Mouse (Mus musculus): ENCODE data around the gene Pou3f3. TPM values are rescaled to one million over a fixed set of nuclear protein-coding genes. Genes with fewer than 3 reads are reported as not detected.
A peak's percentile ranks its signal among the peaks of the same experiment; 100 is the strongest.

Pou3f3 gene
- polyA plus RNA-seq, 1 experiment from 2014 or later: 7.6 TPM

DNA sequence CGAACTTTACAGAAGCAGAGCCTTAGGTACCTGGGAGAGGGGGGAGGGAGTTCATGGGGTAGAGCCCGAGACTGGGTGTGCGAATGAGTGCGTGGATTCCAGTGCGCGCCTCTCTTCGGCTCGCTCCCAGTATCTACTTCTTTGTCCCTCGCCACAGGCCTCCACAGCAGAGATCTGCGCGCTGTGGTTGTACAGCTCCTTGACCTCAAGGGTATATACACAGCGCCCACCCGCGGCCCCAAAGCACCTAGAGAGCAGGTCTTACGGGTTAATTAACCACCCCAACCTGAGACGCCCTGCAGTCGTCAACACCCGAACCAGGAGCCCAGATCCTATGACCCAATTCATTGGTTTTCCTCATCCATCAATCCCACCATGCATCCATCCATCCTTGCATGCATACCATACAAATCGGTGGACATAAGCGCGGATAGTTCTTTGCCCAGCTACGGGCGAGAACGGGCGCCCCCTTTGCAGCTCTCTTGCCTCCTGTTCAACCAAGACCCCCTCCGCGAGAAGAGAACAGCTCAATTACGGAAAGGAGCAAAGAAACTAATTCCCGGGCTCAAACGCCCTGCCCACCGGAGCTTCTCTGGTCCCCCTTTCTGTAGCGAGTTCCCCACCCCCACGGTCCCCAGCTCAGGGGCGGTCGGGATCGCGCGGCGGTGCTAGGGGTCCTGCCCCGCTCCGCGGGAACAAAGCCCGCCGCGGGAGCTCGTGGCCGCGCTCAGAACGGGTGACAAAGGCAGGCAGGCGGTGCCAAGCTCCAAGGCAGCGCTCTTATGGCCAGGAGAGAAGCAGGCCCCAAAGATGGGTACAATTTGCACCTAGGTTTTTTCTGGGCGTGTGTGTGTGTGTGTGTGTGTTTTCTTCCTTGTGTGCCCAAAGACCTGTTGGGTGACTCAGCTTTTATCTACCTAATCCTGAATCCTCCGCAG lies 9.1 kb upstream of the Pou3f3 start:
- Histone ChIP-seq H3K27me3 (ENCODE audit: insufficient read depth, low read length) (peaks cover 77% of the 10 kb centered on the region), H3K4me2 (replicated peaks; ENCODE audit: low read depth, low read length) (peak overlapping the region; percentile 55), H3K4me1 (ENCODE audit: insufficient read depth, low read length) (peaks cover 27% of the 10 kb centered on the region), H3K27ac (ENCODE audit: low read length) (peak overlapping the region; percentile 86), H3K4me3 (ENCODE audit: low read length) (peak overlapping the region; percentile 47), H3K36me3 (ENCODE audit: insufficient read depth, low read length) (no peaks in the 10 kb centered on the region), H3K9ac (replicated peaks; ENCODE audit: low read length) (peak overlapping the region; percentile 69), H3K9me3 (ENCODE audit: low read length) (no peaks in the 10 kb centered on the region)
- WGBS: 1% methylated on average over 53 of the region's 53 CpGs
- ATAC-seq (ENCODE audit: low FRiP score, low TSS enrichment): peak; percentile 46

DNA sequence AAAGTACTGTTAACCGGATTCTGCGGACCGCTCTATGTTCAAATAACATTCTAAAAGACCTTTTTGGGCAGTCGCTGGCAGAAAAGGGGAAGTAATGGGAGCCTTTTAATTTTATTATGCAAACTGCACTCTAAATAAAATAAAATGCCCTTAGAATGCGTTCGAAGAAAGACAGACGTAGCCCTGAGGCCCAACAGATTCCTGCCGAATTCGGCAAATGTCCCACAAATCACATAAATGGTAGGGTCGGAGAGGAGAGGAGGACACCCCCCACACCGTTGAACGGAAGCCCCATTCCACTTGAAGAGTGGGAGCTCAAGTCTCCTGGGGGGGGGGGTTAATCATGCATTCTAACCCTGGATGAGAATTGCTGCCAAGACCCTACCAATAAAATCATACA lies 8.3 kb upstream of the Pou3f3 start:
- Histone ChIP-seq H3K36me3 (ENCODE audit: insufficient read depth, low read length) (no peaks in the 10 kb centered on the region), H3K4me3 (ENCODE audit: low read length) (peak overlapping the region; percentile 47), H3K9me3 (ENCODE audit: low read length) (no peaks in the 10 kb centered on the region), H3K4me1 (ENCODE audit: insufficient read depth, low read length) (peaks cover 27% of the 10 kb centered on the region), H3K9ac (replicated peaks; ENCODE audit: low read length) (peak overlapping the region; percentile 69), H3K27ac (ENCODE audit: low read length) (peak overlapping the region; percentile 86), H3K27me3 (ENCODE audit: insufficient read depth, low read length) (peaks cover 85% of the 10 kb centered on the region), H3K4me2 (replicated peaks; ENCODE audit: low read depth, low read length) (peak overlapping the region; percentile 55)
- WGBS: 4% methylated on average over 12 of the region's 12 CpGs
- ATAC-seq (ENCODE audit: low FRiP score, low TSS enrichment): no peak

DNA sequence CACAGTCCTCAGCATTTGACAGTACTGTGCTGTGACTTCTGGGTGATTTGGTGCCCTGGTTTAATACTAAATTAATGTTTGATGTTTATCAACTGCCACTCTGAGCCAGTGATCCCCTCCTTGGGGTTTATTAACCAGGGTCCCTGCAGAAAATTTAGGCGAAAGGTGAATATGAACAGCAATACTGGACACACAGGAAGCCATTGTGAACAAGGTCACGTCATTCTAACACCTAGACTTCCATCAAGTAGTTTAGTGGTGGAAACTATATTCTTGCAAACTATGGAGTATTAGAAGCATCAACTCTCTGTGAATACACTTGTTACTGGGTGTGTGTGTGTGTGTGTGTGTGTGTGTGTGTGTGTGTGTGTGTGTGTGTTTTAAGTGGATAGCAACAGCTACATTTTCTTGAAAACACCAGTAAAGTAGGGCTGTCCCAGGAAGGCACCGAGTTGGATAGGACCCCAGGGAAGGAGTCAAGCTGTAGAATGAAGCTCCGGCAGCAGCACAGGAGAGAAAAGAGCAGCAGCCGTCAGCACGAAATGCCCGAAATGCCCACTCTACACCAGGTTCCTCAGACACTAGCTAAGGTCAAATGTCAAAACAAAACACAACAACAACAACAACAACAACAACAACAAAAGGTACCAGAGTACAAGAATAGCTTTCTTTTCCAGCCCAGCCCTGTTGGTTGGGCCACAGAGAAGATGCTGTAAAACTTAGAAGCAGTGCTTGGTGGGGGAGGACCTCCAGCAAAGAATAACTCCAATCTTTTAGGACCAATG lies 7.6 kb upstream of the Pou3f3 start:
- no peaks in the 10 kb centered on the region for H3K9me3 ChIP-seq (ENCODE audit: low read length)
- peaks cover 27% of the 10 kb centered on the region for H3K4me1 ChIP-seq (ENCODE audit: insufficient read depth, low read length)
- no peak for ATAC-seq (ENCODE audit: low FRiP score, low TSS enrichment)
- H3K27ac ChIP-seq (ENCODE audit: low read length): no peak overlapping the region; the same call in 1 of the 2 replicates
- WGBS: 7% methylated on average over 7 of the region's 7 CpGs
- H3K4me3 ChIP-seq (ENCODE audit: low read length): no peak overlapping the region
- H3K9ac ChIP-seq (replicated peaks; ENCODE audit: low read length): no peak overlapping the region
- no peak overlapping the region for H3K4me2 ChIP-seq (replicated peaks; ENCODE audit: low read depth, low read length)
- peaks cover 89% of the 10 kb centered on the region for H3K27me3 ChIP-seq (ENCODE audit: insufficient read depth, low read length)
- no peaks in the 10 kb centered on the region for H3K36me3 ChIP-seq (ENCODE audit: insufficient read depth, low read length)

GRCm38 (mm10) chr1:42688541-42689125 lies 6.9 kb upstream of the Pou3f3 start:
- WGBS: 15% methylated on average over 4 of the region's 4 CpGs
- Histone ChIP-seq H3K9me3 (ENCODE audit: low read length) (no peaks in the 10 kb centered on the region), H3K9ac (replicated peaks; ENCODE audit: low read length) (no peak overlapping the region), H3K4me3 (ENCODE audit: low read length) (no peak overlapping the region), H3K4me2 (replicated peaks; ENCODE audit: low read depth, low read length) (no peak overlapping the region), H3K4me1 (ENCODE audit: insufficient read depth, low read length) (peaks cover 27% of the 10 kb centered on the region), H3K27ac (ENCODE audit: low read length) (no peak overlapping the region), H3K27me3 (ENCODE audit: insufficient read depth, low read length) (peaks cover 90% of the 10 kb centered on the region), H3K36me3 (ENCODE audit: insufficient read depth, low read length) (no peaks in the 10 kb centered on the region)
- no peak for ATAC-seq (ENCODE audit: low FRiP score, low TSS enrichment)

DNA sequence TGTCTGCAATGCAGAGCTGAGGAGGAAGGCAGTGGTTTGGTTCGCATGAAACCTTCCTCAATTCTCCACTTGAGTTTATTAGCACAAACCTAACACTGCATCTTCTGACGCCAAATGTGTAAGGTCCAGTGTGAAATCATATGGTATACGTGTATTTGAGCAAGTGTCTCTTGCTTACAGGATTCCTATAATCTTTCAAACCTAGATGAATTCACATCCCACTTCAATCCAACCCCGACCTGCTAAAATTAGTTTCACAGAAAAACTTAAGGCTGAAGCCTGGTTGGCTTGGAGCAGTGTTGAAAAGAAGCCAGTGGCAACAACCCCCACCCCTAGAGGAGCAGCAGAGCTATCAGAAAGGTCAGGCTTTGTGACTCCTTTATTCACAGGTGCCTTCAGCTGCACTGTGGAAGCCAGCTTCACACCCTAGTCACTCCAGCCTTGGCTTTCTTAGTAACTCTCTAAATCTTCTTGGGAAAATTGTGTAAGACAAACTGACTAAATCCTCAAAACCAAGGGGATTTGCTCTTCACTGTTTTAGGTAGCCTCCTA lies 5.5 kb upstream of the Pou3f3 start:
- no peaks in the 10 kb centered on the region for H3K9me3 ChIP-seq (ENCODE audit: low read length)
- no peak for ATAC-seq (ENCODE audit: low FRiP score, low TSS enrichment)
- peaks cover 91% of the 10 kb centered on the region for H3K27me3 ChIP-seq (ENCODE audit: insufficient read depth, low read length)
- H3K4me1 ChIP-seq (ENCODE audit: insufficient read depth, low read length): peaks cover 15% of the 10 kb centered on the region; the same call in 1 of the 2 replicates
- WGBS: 12% methylated on average over 4 of the region's 4 CpGs
- 0 out of 2 replicates have a peak overlapping the region, but pooled peaks have one; percentile 8 for H3K9ac ChIP-seq (replicated peaks; ENCODE audit: low read length)
- H3K4me2 ChIP-seq (replicated peaks; ENCODE audit: low read depth, low read length): peak overlapping the region; percentile 27
- H3K27ac ChIP-seq (ENCODE audit: low read length): no peak overlapping the region
- no peak overlapping the region for H3K4me3 ChIP-seq (ENCODE audit: low read length)
- no peaks in the 10 kb centered on the region for H3K36me3 ChIP-seq (ENCODE audit: insufficient read depth, low read length)

- H3K27ac ChIP-seq (ENCODE audit: low read length): no peak overlapping the region
- H3K9me3 ChIP-seq (ENCODE audit: low read length): no peaks in the 10 kb centered on the region
- peak overlapping the region; percentile 60; the same call in 1 of the 2 replicates for H3K4me2 ChIP-seq (replicated peaks; ENCODE audit: low read depth, low read length)
- no peaks in the 10 kb centered on the region for H3K36me3 ChIP-seq (ENCODE audit: insufficient read depth, low read length)
- peaks cover 5% of the 10 kb centered on the region; the same call in 1 of the 2 replicates for H3K4me1 ChIP-seq (ENCODE audit: insufficient read depth, low read length)
- H3K9ac ChIP-seq (replicated peaks; ENCODE audit: low read length): no peak overlapping the region
- H3K27me3 ChIP-seq (ENCODE audit: insufficient read depth, low read length): peaks cover 90% of the 10 kb centered on the region
- H3K4me3 ChIP-seq (ENCODE audit: low read length): no peak overlapping the region
- ATAC-seq (ENCODE audit: low FRiP score, low TSS enrichment): no peak
- WGBS: 1% methylated on average over 9 of the region's 9 CpGs
Observed at GRCm38 (mm10) chr1:42691202-42692170, 4.1 kb upstream of the Pou3f3 start.

DNA sequence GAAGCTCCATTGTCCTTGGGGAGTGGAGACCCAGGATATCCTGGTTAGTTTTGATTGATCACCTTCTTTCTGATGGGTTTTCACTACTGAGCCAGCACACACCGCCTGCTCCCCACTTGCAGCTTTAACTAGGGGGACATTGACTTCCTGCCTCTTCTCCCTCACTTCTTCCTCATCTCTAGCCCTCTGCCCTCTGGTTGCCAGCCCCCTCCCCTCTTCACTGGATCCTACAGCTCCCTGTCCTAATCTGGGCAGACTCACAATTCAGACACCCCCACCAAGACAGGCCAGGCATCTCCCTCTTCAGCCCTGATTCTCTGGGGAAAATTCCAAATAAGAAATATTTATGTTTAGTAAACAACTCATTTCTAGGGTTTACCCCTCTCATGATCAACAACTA lies 3.3 kb upstream of the Pou3f3 start:
- Histone ChIP-seq H3K36me3 (ENCODE audit: insufficient read depth, low read length) (no peaks in the 10 kb centered on the region), H3K27ac (ENCODE audit: low read length) (0 out of 2 replicates have a peak overlapping the region, but pooled peaks have one; percentile 29), H3K9ac (replicated peaks; ENCODE audit: low read length) (peak overlapping the region; percentile 31; the same call in 1 of the 2 replicates), H3K27me3 (ENCODE audit: insufficient read depth, low read length) (peaks cover 92% of the 10 kb centered on the region), H3K9me3 (ENCODE audit: low read length) (no peaks in the 10 kb centered on the region), H3K4me3 (ENCODE audit: low read length) (peak overlapping the region; percentile 18; the same call in 1 of the 2 replicates), H3K4me2 (replicated peaks; ENCODE audit: low read depth, low read length) (peak overlapping the region; percentile 60), H3K4me1 (ENCODE audit: insufficient read depth, low read length) (peaks cover 3% of the 10 kb centered on the region; the same call in 1 of the 2 replicates)
- no peak for ATAC-seq (ENCODE audit: low FRiP score, low TSS enrichment)
- WGBS: 0% methylated on average over 1 of the region's 1 CpGs

GRCm38 (mm10) chr1:42693101-42693715 lies 2.4 kb upstream of the Pou3f3 start:
- ATAC-seq (ENCODE audit: low FRiP score, low TSS enrichment): no peak
- peak overlapping the region; percentile 60 for H3K4me2 ChIP-seq (replicated peaks; ENCODE audit: low read depth, low read length)
- WGBS: under 1% methylated on average over 21 of the region's 21 CpGs
- H3K36me3 ChIP-seq (ENCODE audit: insufficient read depth, low read length): no peaks in the 10 kb centered on the region
- peak overlapping the region; percentile 81 for H3K27ac ChIP-seq (ENCODE audit: low read length)
- no peaks in the 10 kb centered on the region for H3K9me3 ChIP-seq (ENCODE audit: low read length)
- peaks cover 7% of the 10 kb centered on the region for H3K4me1 ChIP-seq (ENCODE audit: insufficient read depth, low read length)
- H3K27me3 ChIP-seq (ENCODE audit: insufficient read depth, low read length): peaks cover 92% of the 10 kb centered on the region
- H3K4me3 ChIP-seq (ENCODE audit: low read length): peak overlapping the region; percentile 60
- H3K9ac ChIP-seq (replicated peaks; ENCODE audit: low read length): peak overlapping the region; percentile 74
